Mouse (Mus musculus): ENCODE measurements around the gene 4933402N22Rik.
"Not testable (repeated sequence)": the region's sequence is repeated elsewhere in the genome, so short reads cannot be mapped to it uniquely, and the experiment has no call there.

4933402N22Rik gene

GRCm38 (mm10) chr5:11917743-11918142, at the start of gene 4933402N22Rik:
4933402N22Rik (plus strand) TSS chr5:11918043.
- H3K27me3 ChIP-seq (ENCODE audit: control insufficient read depth, insufficient read depth, low read length, poor library complexity, severe bottlenecking); H3K36me3 ChIP-seq (ENCODE audit: control insufficient read depth, insufficient read depth, low read length, poor library complexity, severe bottlenecking); DNase-seq (ENCODE audit: low read depth, low spot score): not testable (repeated sequence)

GRCm38 (mm10) chr5:11923790-11924189, 5.9 kb downstream of the 4933402N22Rik start:
- not testable (repeated sequence) for DNase-seq (ENCODE audit: low read depth, low spot score); H3K36me3 ChIP-seq (ENCODE audit: control insufficient read depth, insufficient read depth, low read length, poor library complexity, severe bottlenecking); H3K27me3 ChIP-seq (ENCODE audit: control insufficient read depth, insufficient read depth, low read length, poor library complexity, severe bottlenecking)
